Mouse (Mus musculus) cerebellum, adult 2 months (tissue): ENCODE measurements around the gene Kcne3.

ENCODE experiments used
- CTCF ChIP-seq: fragments of 200-500 bp; IDR thresholded peaks from 2 replicates; pipeline ENCODE4 v1.5.1; 2011; ENCODE audit warnings: low read depth, mild to moderate bottlenecking, control low read depth, low read length, moderate library complexity, borderline replicate concordance; ENCODE audit not compliant: insufficient read depth
- POLR2A ChIP-seq: fragments of 200-500 bp; IDR thresholded peaks from 2 replicates; pipeline ENCODE4 v1.6.1; 2011; ENCODE audit warnings: low read length, control low read depth, borderline replicate concordance; ENCODE audit not compliant: insufficient read depth

DNA sequence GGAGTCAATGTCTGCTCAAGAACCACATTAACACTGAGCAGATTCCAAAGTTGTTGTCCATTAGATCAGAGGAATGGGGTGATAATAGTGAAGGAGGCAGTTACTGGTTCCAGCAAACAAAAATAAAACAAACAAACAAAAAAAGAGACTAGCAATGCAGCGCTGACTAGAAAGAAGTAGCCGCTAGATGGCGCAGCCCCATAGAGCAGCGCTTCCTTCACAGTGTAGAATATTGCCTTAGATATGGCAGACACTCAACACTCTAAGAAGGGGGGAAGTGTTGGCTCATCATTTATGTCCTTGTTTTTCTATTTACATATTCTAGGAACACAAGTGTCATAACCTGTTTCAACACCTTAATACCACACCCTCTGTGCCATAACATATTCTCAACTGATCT is 14.5 kb downstream of the Kcne3 start:
- TF ChIP-seq POLR2A = no peak
- TF ChIP-seq CTCF = peak; percentile 85
